Mouse (Mus musculus) forebrain, embryonic 16.5 days (tissue): Measurements from ENCODE around the gene Lcat. TPM values are rescaled to one million over a fixed set of nuclear protein-coding genes. Genes with fewer than 3 reads are reported as not detected.

Experiments used
- ATAC-seq: fragments of 200-750 bp; cut with Nextera tagmentation; 2 replicates; pipeline ENCODE4 v1.8.0; 2017; ENCODE audit warnings: mild to moderate bottlenecking, moderate library complexity
- H3K27ac ChIP-seq: fragments of 300-500 bp; sonication (generic); 2 replicates; pipeline ENCODE4 v1.5.1; 2014; ENCODE audit warnings: low read length, control low read depth
- H3K27me3 ChIP-seq: fragments of 300-500 bp; sonication (generic); replicated peaks from 2 replicates; pipeline ENCODE4 v1.6.1; 2014; ENCODE audit warnings: low read length; ENCODE audit not compliant: control insufficient read depth, insufficient read depth
- H3K36me3 ChIP-seq: fragments of 300-500 bp; sonication (generic); 2 replicates; pipeline ENCODE4 v1.6.1; 2014; ENCODE audit not compliant: control insufficient read depth, insufficient read depth
- H3K4me1 ChIP-seq: fragments of 300-500 bp; sonication (generic); replicated peaks from 2 replicates; pipeline ENCODE4 v1.6.1; 2014; ENCODE audit warnings: low read length; ENCODE audit not compliant: control insufficient read depth, insufficient read depth
- H3K4me2 ChIP-seq: fragments of 300-500 bp; sonication (generic); 2 replicates; pipeline ENCODE4 v1.6.1; 2014; ENCODE audit warnings: mild to moderate bottlenecking, low read length, control low read depth
- H3K4me3 ChIP-seq: fragments of 300-500 bp; sonication (generic); replicated peaks from 2 replicates; pipeline ENCODE4 v1.5.1; 2014; ENCODE audit warnings: mild to moderate bottlenecking, low read length, control low read depth
- H3K9ac ChIP-seq: fragments of 300-500 bp; sonication (generic); replicated peaks from 2 replicates; pipeline ENCODE4 v1.6.1; 2014; ENCODE audit warnings: low read depth, low read length, control low read depth
- H3K9me3 ChIP-seq: fragments of 300-500 bp; sonication (generic); 2 replicates; pipeline ENCODE4 v1.6.1; 2016; ENCODE audit warnings: low read length; ENCODE audit not compliant: control insufficient read depth
- WGBS: fragments of 180-500 bp; shearing (Covaris S2); extraction: QIAGEN DNeasy Blood & Tissue Kit; methylation state at CpG from one replicate; pipeline ENCODE4 v1.1.7; 2014; 5-methylcytosine and 5-hydroxymethylcytosine counted together
- polyA plus RNA-seq: library from polyadenylated mRNA; unstranded; fragments of >200 nt; fragmentation: Nextera tagmentation; extraction: Ambion mirVana; gene quantifications from 2 replicates; pipeline ENCODE4 v1.2.1, GENCODE M21; 2015

The Lcat gene
- polyA plus RNA-seq, 1 experiment from 2014 or later: 0.67 TPM

DNA sequence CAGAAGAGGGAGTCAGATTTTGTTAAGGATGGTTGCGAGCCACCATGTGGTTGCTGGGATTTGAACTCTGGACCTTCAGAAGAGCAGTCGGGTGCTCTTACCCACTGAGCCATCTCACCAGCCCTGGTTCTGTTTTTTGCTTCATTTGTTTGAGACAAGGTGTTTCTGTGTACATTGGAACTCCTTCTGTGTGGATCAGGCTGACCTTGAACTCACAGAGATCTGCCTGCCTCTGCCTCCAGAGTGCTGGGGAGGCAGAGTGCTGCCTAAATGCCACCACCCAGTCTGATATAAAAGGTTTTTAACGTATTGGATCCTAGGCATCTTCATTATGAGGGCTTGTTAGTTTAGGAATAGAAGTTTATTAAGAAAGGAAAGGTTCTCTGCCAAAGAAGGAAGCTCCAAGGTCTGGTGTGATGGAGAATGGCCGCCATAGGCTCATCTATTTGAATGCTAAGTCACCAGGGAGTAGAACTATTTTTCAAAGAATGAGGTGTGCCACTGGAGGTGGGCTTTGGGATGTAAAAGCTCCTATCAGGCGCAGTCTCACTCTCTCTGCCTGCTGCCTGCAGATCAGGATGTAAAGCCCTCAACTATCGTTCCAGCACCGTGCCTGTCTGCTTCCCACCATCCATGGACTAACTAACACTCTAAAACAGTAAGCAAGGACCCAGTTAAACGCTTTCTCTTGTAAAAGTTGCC lies 28.0 kb upstream of the Lcat start:
- H3K4me3 ChIP-seq: no peak overlapping the region
- no peaks in the 10 kb centered on the region for H3K4me1 ChIP-seq
- H3K36me3 ChIP-seq: no peaks in the 10 kb centered on the region
- peaks cover 11% of the 10 kb centered on the region for H3K27me3 ChIP-seq
- H3K4me2 ChIP-seq: no peak overlapping the region
- no peak overlapping the region for H3K27ac ChIP-seq
- 73% methylated on average over 8 of the region's 8 CpGs for WGBS
- no peaks in the 10 kb centered on the region for H3K9me3 ChIP-seq
- no peak for ATAC-seq
- H3K9ac ChIP-seq: no peak overlapping the region

DNA sequence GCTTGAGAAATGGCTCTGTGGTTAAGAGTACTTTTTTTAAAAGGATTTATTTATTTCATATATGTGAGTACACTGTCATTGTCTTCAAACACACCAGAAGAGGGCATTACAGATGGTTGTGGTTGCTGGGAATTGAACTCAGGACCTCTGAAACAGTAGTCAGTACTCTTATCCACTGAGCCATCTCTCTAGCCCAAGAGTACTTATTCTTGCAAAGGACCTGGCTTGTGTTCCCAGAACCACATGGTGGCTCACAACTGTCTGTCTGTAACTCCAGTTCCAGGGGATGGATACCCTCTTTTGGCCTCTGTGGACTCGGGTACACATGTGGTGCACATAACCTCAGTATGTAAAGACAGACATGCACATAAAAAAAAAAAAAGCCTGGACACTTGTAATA lies 26.2 kb upstream of the Lcat start:
- peaks cover 15% of the 10 kb centered on the region for H3K27me3 ChIP-seq
- no peaks in the 10 kb centered on the region for H3K9me3 ChIP-seq
- no peak overlapping the region for H3K4me3 ChIP-seq
- H3K27ac ChIP-seq: no peak overlapping the region
- no peak for ATAC-seq
- H3K36me3 ChIP-seq: no peaks in the 10 kb centered on the region
- H3K4me2 ChIP-seq: no peak overlapping the region
- no peak overlapping the region for H3K9ac ChIP-seq
- WGBS: 64% methylated on average over 1 of the region's 1 CpGs
- H3K4me1 ChIP-seq: no peaks in the 10 kb centered on the region

DNA sequence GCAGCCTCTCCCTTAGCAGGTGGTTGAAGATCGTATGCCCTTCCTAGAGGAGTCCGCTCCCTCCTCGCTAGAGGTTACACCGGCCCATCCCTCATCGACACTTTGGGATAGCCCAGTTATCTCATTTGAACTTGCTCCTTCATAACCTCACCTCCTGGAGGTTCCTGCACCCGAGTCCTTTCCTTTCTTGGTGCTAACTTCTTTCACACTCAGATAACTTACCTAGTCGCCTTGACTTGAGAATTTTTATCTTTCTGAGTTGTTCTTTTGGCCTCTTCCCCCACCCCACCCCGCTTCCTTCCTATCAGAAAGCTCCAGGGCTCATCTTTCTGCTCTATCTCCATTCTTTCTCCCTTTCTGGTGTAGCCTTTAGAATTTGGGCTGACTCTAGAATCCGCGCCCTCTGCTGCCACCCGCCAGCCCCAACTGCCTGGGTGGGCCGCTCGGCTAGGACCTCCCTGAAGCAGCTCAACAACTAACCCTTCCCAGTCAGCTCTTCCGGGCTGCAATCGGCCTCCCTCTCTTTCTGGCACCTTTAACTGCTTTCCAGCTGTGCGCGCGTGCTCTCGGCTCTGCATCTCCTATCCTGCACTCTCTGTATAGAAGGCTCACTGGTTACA lies 23.6 kb upstream of the Lcat start:
- Histone ChIP-seq H3K27ac (no peak overlapping the region), H3K4me2 (no peak overlapping the region), H3K9ac (no peak overlapping the region), H3K4me1 (no peaks in the 10 kb centered on the region), H3K4me3 (no peak overlapping the region), H3K27me3 (peaks cover 15% of the 10 kb centered on the region), H3K36me3 (no peaks in the 10 kb centered on the region), H3K9me3 (no peaks in the 10 kb centered on the region)
- WGBS: 8% methylated on average over 19 of the region's 19 CpGs
- 0 out of 2 replicates have a peak, but pooled peaks have one; percentile 10 for ATAC-seq

DNA sequence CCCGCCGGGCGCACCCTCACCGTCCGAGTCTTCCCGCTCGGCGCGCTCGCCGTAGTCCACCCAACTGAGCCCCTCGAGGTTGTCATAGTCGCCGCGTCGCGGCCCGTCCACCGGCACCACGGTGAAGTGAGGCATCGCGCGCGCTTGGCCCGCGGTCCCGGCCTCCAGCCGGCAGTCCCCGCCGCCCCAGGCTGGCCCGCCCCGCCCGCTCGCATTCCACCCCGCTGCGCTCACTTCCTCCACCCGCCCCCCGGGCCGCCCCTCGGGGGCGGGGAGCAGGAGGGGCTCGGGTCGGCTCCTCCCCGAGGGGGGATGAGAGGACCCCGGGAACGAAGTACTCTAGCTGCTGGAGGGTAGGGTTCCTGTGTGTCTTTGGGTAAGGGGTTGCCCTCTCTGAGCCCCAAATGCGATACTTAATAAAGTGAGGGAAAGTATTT lies 22.7 kb upstream of the Lcat start, which contains the start of gene Slc12a4:
Gene Slc12a4, minus strand, starts transcription at position 193 of the 437 bp plus-strand sequence.
- Histone ChIP-seq H3K27me3 (peaks cover 15% of the 10 kb centered on the region), H3K4me3 (peak within 1 kb of the TSS; percentile 59), H3K4me1 (no peaks in the 10 kb centered on the region), H3K4me2 (peak within 1 kb of the TSS; percentile 67), H3K9me3 (no peaks in the 10 kb centered on the region), H3K27ac (no peak within 1 kb of the TSS), H3K9ac (peak within 1 kb of the TSS; percentile 70), H3K36me3 (no peaks in the 10 kb centered on the region)
- ATAC-seq: peak; percentile 87
- WGBS: under 1% methylated on average over 46 of the region's 47 CpGs

DNA sequence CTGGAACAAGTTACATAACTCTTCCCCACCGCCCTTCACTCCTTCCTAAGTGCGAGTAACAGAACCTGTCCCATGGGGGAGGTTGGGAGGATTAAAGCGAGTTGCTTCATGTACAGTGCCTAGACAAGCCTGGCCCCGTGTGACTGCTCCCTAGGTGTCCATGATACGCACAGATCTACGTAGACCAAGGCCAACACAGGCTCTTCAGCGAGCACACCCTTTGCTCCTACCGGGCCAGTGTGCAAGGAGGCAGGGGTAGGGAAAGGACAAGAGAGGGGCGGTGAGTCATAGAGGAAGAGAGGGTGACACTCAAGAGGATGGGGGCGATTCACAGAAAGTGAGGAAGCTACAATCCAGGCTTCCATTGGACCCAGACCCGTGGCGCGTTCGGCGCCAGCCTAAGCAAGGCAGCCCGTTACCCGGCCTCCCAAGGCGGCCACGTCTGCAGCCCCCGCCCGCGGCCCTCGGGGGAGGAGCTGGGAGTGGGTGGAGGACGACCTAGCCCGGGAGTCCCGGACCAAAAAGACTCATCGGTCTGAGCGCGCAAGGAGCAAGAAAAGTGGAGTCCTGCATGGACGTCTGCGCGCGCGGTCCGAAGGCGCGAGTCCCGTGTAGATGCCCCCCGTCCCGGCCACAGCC lies 22.2 kb upstream of the Lcat start:
- Histone ChIP-seq H3K4me3 (peak overlapping the region; percentile 59), H3K9me3 (no peaks in the 10 kb centered on the region), H3K27me3 (peaks cover 15% of the 10 kb centered on the region), H3K9ac (peak overlapping the region; percentile 70), H3K4me1 (no peaks in the 10 kb centered on the region), H3K4me2 (peak overlapping the region; percentile 67), H3K27ac (no peak overlapping the region), H3K36me3 (no peaks in the 10 kb centered on the region)
- ATAC-seq: peak; percentile 75
- WGBS: 3% methylated on average over 37 of the region's 40 CpGs

DNA sequence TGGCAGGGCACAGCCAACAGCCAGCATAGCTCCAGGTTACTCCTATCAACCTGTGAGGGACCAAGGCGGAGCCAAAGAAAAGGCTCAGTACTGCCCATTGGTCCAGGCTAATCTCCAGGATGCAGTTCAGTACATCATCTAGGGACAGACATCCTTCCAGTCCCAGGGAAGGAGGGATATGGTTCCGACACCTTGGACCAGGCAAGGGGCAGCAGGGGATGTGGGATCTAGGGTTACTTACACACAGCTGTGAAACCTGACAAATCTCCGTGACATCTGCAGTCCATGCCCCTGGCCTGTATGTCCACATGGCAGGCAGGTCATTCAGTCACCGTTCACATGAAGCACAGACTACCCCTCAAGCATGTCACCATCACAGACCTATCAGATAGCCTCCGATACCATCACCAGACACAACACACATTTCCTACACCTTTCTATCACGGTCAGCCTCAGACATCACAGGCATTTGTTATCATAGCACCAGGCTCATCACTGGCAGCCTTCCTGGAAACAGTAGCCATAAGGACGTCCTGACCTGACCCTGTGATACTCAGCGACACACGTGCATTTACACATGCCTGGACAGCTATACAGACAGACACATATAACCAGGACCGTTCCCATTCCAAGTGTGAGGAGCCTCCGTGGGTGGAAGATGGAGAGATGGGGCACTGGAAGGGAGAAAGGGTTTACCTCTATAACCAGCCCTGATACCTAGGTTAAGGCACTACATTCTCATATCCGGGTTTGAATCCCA lies 21.5 kb upstream of the Lcat start:
- peak overlapping the region; percentile 59; the same call in 1 of the 2 replicates for H3K4me3 ChIP-seq
- peak overlapping the region; percentile 67 for H3K4me2 ChIP-seq
- no peaks in the 10 kb centered on the region for H3K4me1 ChIP-seq
- no peak overlapping the region for H3K9ac ChIP-seq
- WGBS: 72% methylated on average over 12 of the region's 12 CpGs
- peaks cover 15% of the 10 kb centered on the region for H3K27me3 ChIP-seq
- no peaks in the 10 kb centered on the region for H3K36me3 ChIP-seq
- no peak for ATAC-seq
- no peak overlapping the region for H3K27ac ChIP-seq
- H3K9me3 ChIP-seq: no peaks in the 10 kb centered on the region

DNA sequence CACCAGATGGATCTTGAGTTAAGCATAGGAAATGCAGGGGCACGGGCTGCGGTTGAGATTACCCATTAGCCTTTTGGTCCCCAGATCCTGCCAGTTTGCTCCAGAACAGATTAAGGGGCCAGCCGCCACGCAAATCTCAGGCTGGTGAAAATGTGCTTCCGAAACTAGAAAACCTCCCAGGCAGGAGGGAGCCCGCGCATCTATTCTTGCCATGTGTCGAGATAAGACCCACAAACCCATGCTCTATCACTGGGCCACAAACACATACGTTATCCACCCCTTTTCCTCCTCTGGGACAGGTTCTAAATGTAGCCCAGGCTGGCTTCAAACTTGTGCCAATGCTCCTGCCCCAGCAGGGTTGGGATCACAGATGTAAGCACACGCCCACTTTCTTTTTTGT lies 18.4 kb upstream of the Lcat start:
- WGBS: 85% methylated on average over 10 of the region's 10 CpGs
- H3K4me2 ChIP-seq: no peak overlapping the region
- no peaks in the 10 kb centered on the region for H3K36me3 ChIP-seq
- H3K9ac ChIP-seq: no peak overlapping the region
- H3K4me3 ChIP-seq: no peak overlapping the region
- H3K9me3 ChIP-seq: no peaks in the 10 kb centered on the region
- H3K4me1 ChIP-seq: no peaks in the 10 kb centered on the region
- peaks cover 4% of the 10 kb centered on the region for H3K27me3 ChIP-seq
- H3K27ac ChIP-seq: no peak overlapping the region
- ATAC-seq: no peak

DNA sequence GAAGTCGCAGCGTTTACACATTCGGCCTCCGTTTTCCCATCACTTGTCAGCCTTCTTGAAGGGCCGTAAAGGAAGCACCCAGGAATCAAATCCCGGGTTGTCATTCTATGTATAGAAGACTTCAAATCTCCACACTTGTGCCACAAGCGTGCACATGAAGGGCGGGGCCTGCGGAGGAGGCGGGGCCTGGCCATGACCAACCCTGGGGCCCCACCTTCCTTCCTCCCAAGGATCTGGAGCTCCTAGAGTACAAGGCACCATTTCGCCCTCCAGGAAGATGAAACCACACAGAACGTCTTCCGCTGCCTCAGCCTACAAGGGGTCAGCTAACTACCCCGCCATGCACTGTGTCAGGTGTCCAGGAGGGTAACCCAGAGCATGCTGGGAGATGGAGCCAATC lies 17.9 kb upstream of the Lcat start:
- Histone ChIP-seq H3K36me3 (no peaks in the 10 kb centered on the region), H3K9me3 (no peaks in the 10 kb centered on the region), H3K4me2 (no peak overlapping the region), H3K4me3 (no peak overlapping the region), H3K27me3 (peaks cover 3% of the 10 kb centered on the region), H3K4me1 (no peaks in the 10 kb centered on the region), H3K9ac (no peak overlapping the region), H3K27ac (no peak overlapping the region)
- ATAC-seq: no peak
- WGBS: 76% methylated on average over 14 of the region's 14 CpGs

DNA sequence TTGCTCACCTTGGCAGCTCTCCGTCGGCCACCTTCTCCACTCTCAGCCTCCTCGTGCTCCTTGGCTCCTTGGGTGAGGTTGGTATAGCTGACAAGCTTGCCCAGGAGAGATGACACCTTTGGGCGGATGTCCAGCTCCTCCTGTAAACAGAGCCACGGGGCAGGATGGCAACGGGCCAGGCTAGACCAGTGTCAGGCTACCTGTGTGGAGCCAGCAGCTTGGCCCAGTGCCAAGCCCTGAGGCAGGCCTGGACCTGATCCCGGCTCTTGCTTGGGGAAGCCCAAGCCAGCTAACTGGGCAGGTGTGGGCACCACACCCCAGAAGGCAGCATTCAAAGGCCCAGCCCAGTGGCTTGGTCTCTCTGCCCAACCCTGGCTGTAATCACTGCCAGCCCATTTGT lies 16.2 kb upstream of the Lcat start:
- no peak overlapping the region for H3K9ac ChIP-seq
- H3K4me1 ChIP-seq: no peaks in the 10 kb centered on the region
- H3K27me3 ChIP-seq: no peaks in the 10 kb centered on the region
- ATAC-seq: no peak
- H3K27ac ChIP-seq: no peak overlapping the region
- H3K4me2 ChIP-seq: no peak overlapping the region
- no peaks in the 10 kb centered on the region for H3K36me3 ChIP-seq
- no peak overlapping the region for H3K4me3 ChIP-seq
- 74% methylated on average over 7 of the region's 7 CpGs for WGBS
- H3K9me3 ChIP-seq: no peaks in the 10 kb centered on the region
